Mouse (Mus musculus): ENCODE results near the gene Stoml1. TPM values are rescaled to one million over a fixed set of nuclear protein-coding genes. Genes with fewer than 3 reads are reported as not detected.
A peak's percentile ranks its signal among the peaks of the same experiment; 100 is the strongest.
"Not testable (repeated sequence)": the region's sequence is repeated elsewhere in the genome, so short reads cannot be mapped to it uniquely, and the experiment has no call there.

Gene Stoml1
- total and polyA plus RNA-seq, 3 experiments = 9.2 to 23.4 (median 9.6) TPM

GRCm38 (mm10) chr9:58268384-58269313, 15.7 kb downstream of the Stoml1 start:
- DNase-seq = peak; percentile 55 to 61
- H3K4me1 ChIP-seq (ENCODE audit: control insufficient read depth, insufficient read depth, low read length) = peaks cover 3% of the 10 kb centered on the region; the same call in 1 of the 2 replicates
- no peak overlapping the region for H3K27ac ChIP-seq
- H3K36me3 ChIP-seq (ENCODE audit: control insufficient read depth, insufficient read depth, low read length) = no peaks in the 10 kb centered on the region
- H3K4me3 ChIP-seq = no peak overlapping the region
- no peak overlapping the region for H3K9ac ChIP-seq (ENCODE audit: low read depth, low read length)
- H3K79me2 ChIP-seq (replicated peaks; ENCODE audit: control insufficient read depth, insufficient read depth, low read length) = no peaks in the 10 kb centered on the region
- no peaks in the 10 kb centered on the region for H3K27me3 ChIP-seq (ENCODE audit: control insufficient read depth, insufficient read depth, low read length)
- peak; percentile 78 for TF ChIP-seq CTCF (IDR thresholded peaks at IDR 0.05)
- no peak for TF ChIP-seq POLR2A (IDR thresholded peaks at IDR 0.05; ENCODE audit: insufficient read depth, low read depth, low read length)
- TF ChIP-seq EP300 (IDR thresholded peaks at IDR 0.05; ENCODE audit: insufficient read depth, low read depth, low read length) = 0 out of 2 replicates have a peak, but pooled peaks have one; percentile 21
- 49% methylated on average over 12 of the region's 12 CpGs for WGBS
- intact Hi-C loops (cut with DNase I) = loop anchor here (2.0 kb wide), 1 partner anchor 16 kb away; the partner anchor contains the start of gene Stoml1

DNA sequence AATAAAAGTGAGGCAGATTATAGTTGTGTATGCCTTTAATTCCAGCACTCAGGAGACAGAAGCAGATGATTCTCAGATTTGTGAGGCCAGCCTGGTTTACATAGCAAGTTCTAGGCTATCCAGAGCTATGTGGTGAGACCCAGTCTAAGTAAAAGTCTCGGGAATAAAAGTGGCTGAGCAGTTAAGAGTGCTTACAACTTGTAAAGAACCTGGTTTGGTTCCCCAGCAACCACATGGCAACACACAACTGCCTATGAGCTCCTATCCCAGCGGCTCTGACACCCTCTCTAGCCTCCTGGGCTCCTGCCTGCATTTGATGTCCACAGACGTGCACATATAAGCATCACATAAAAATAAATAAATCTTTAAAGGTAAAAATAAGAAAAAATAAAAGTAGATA, 17.1 kb downstream of the Stoml1 start:
- Histone ChIP-seq H3K27ac (no peak overlapping the region), H3K36me3 (ENCODE audit: control insufficient read depth, insufficient read depth, low read length) (peaks cover 5% of the 10 kb centered on the region; the same call in 1 of the 2 replicates), H3K27me3 (ENCODE audit: control insufficient read depth, insufficient read depth, low read length) (no peaks in the 10 kb centered on the region), H3K4me3 (no peak overlapping the region), H3K79me2 (replicated peaks; ENCODE audit: control insufficient read depth, insufficient read depth, low read length) (no peaks in the 10 kb centered on the region), H3K4me1 (ENCODE audit: control insufficient read depth, insufficient read depth, low read length) (peaks cover 5% of the 10 kb centered on the region), H3K9ac (ENCODE audit: low read depth, low read length) (no peak overlapping the region)
- no peak for DNase-seq
- 56% methylated on average over 3 of the region's 3 CpGs for WGBS
- intact Hi-C loops (cut with DNase I) = no loop called here
- no peak for TF ChIP-seq CTCF (IDR thresholded peaks at IDR 0.05)
- TF ChIP-seq EP300 (IDR thresholded peaks at IDR 0.05; ENCODE audit: insufficient read depth, low read depth, low read length) = no peak
- TF ChIP-seq POLR2A (IDR thresholded peaks at IDR 0.05; ENCODE audit: insufficient read depth, low read depth, low read length) = no peak

DNA sequence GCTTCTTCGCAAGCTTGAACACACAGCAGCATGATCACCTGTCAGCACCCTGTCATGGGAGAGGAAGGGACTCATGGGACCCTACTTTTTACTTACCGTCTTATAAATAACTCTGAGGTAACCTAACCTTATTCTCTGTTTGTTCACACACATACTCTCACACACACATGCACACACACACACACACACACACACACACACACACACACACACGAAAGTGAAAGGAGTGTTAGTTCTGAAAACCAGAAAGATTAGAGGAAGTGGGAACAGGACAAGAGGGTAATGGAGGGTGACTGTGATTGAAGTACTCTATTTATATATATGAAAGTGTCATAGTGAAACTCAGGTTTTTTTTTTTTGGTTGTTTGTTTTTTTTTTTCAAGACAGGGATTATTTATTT, 18.1 kb downstream of the Stoml1 start:
- Histone ChIP-seq H3K27ac (no peak overlapping the region), H3K27me3 (ENCODE audit: control insufficient read depth, insufficient read depth, low read length) (no peaks in the 10 kb centered on the region), H3K4me1 (ENCODE audit: control insufficient read depth, insufficient read depth, low read length) (peaks cover 11% of the 10 kb centered on the region), H3K36me3 (ENCODE audit: control insufficient read depth, insufficient read depth, low read length) (peaks cover 5% of the 10 kb centered on the region; the same call in 1 of the 2 replicates), H3K4me3 (no peak overlapping the region), H3K79me2 (replicated peaks; ENCODE audit: control insufficient read depth, insufficient read depth, low read length) (no peaks in the 10 kb centered on the region), H3K9ac (ENCODE audit: low read depth, low read length) (no peak overlapping the region)
- intact Hi-C loops (cut with DNase I) = no loop called here
- DNase-seq = no peak
- no peak for TF ChIP-seq CTCF (IDR thresholded peaks at IDR 0.05)
- no peak for TF ChIP-seq EP300 (IDR thresholded peaks at IDR 0.05; ENCODE audit: insufficient read depth, low read depth, low read length)
- no peak for TF ChIP-seq POLR2A (IDR thresholded peaks at IDR 0.05; ENCODE audit: insufficient read depth, low read depth, low read length)
- WGBS = 76% methylated on average over 3 of the region's 3 CpGs

DNA sequence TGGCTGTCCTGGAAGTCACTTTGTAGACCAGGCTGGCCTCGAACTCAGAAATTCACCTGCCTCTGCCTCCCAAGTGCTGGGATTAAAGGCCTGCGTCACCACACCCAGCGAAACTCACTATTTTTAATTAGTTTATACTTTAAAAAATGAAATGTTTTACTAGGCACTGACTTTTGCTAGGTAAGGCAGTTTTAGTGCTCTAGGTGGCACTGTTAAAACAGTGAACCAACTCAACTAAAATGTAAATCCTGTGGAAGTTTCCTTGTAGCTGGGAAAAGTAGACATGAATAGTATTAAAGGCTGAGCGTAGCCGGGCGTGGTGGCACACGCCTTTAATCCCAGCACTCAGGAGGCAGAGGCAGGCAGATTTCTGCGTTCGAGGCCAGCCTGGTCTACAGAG, 18.6 kb downstream of the Stoml1 start:
- intact Hi-C loops (cut with DNase I); H3K79me2 ChIP-seq (replicated peaks; ENCODE audit: control insufficient read depth, insufficient read depth, low read length); H3K4me3 ChIP-seq; H3K9ac ChIP-seq (ENCODE audit: low read depth, low read length); DNase-seq; H3K36me3 ChIP-seq (ENCODE audit: control insufficient read depth, insufficient read depth, low read length); H3K27me3 ChIP-seq (ENCODE audit: control insufficient read depth, insufficient read depth, low read length): not testable (repeated sequence)
- peaks cover 11% of the 10 kb centered on the region for H3K4me1 ChIP-seq (ENCODE audit: control insufficient read depth, insufficient read depth, low read length)
- TF ChIP-seq CTCF (IDR thresholded peaks at IDR 0.05) = peak; percentile 18; the same call in 1 of the 2 replicates
- WGBS = 92% methylated on average over 9 of the region's 9 CpGs
- peak overlapping the region; percentile 26 for H3K27ac ChIP-seq

GRCm38 (mm10) chr9:58272068-58272541, 19.1 kb downstream of the Stoml1 start:
- Histone ChIP-seq H3K9ac (ENCODE audit: low read depth, low read length) (no peak overlapping the region), H3K4me1 (ENCODE audit: control insufficient read depth, insufficient read depth, low read length) (peaks cover 10% of the 10 kb centered on the region), H3K79me2 (replicated peaks; ENCODE audit: control insufficient read depth, insufficient read depth, low read length) (no peaks in the 10 kb centered on the region), H3K27me3 (ENCODE audit: control insufficient read depth, insufficient read depth, low read length) (no peaks in the 10 kb centered on the region), H3K4me3 (no peak overlapping the region), H3K27ac (peak overlapping the region; percentile 49), H3K36me3 (ENCODE audit: control insufficient read depth, insufficient read depth, low read length) (peaks cover 5% of the 10 kb centered on the region; the same call in 1 of the 2 replicates)
- intact Hi-C loops (cut with DNase I) = no loop called here
- DNase-seq = no peak
- no peak for TF ChIP-seq POLR2A (IDR thresholded peaks at IDR 0.05; ENCODE audit: insufficient read depth, low read depth, low read length)
- no peak for TF ChIP-seq CTCF (IDR thresholded peaks at IDR 0.05)
- no peak for TF ChIP-seq EP300 (IDR thresholded peaks at IDR 0.05; ENCODE audit: insufficient read depth, low read depth, low read length)
- 65% methylated on average over 2 of the region's 2 CpGs for WGBS

GRCm38 (mm10) chr9:58272855-58273254, 19.9 kb downstream of the Stoml1 start:
- no peak overlapping the region for H3K9ac ChIP-seq (ENCODE audit: low read depth, low read length)
- H3K36me3 ChIP-seq (ENCODE audit: control insufficient read depth, insufficient read depth, low read length) = peaks cover 5% of the 10 kb centered on the region; the same call in 1 of the 2 replicates
- no peak for DNase-seq
- peaks cover 10% of the 10 kb centered on the region for H3K4me1 ChIP-seq (ENCODE audit: control insufficient read depth, insufficient read depth, low read length)
- no peak overlapping the region for H3K4me3 ChIP-seq
- peak overlapping the region; percentile 49; the same call in 1 of the 2 replicates for H3K27ac ChIP-seq
- TF ChIP-seq EP300 (IDR thresholded peaks at IDR 0.05; ENCODE audit: insufficient read depth, low read depth, low read length) (no peak), CTCF (IDR thresholded peaks at IDR 0.05) (no peak), POLR2A (IDR thresholded peaks at IDR 0.05; ENCODE audit: insufficient read depth, low read depth, low read length) (no peak)
- H3K27me3 ChIP-seq (ENCODE audit: control insufficient read depth, insufficient read depth, low read length) = no peaks in the 10 kb centered on the region
- no peaks in the 10 kb centered on the region for H3K79me2 ChIP-seq (replicated peaks; ENCODE audit: control insufficient read depth, insufficient read depth, low read length)
- 70% methylated on average over 9 of the region's 9 CpGs for WGBS
- intact Hi-C loops (cut with DNase I) = no loop called here

Data from heart, adult 2 months (tissue).